Mouse (Mus musculus) thymus, adult 2 months (tissue): Measurements from ENCODE around the gene Fam213b.

ENCODE experiments used
- CTCF ChIP-seq: fragments of 200-500 bp; IDR thresholded peaks from 2 replicates; pipeline ENCODE4 v1.5.1; 2012; ENCODE audit warnings: mild to moderate bottlenecking, control low read depth, low read length, moderate library complexity, borderline replicate concordance; ENCODE audit not compliant: control insufficient read depth, poor library complexity, insufficient read depth; ENCODE audit errors: extremely low read depth
- POLR2A ChIP-seq: fragments of 200-500 bp; IDR thresholded peaks from 2 replicates; pipeline ENCODE4 v1.6.1; 2012; ENCODE audit warnings: mild to moderate bottlenecking, low read length, control low read depth, moderate library complexity; ENCODE audit not compliant: control insufficient read depth, poor library complexity, insufficient read depth; ENCODE audit errors: extremely low read depth

- no peak for TF ChIP-seq CTCF
- TF ChIP-seq POLR2A = no peak
These were observed 9.6 kb upstream of the Fam213b start for GRCm38 (mm10) chr4:154908490-154908889.
